Mouse (Mus musculus) heart, adult 2 months (tissue): ENCODE measurements around the gene 3830406C13Rik. TPM values are rescaled to one million over a fixed set of nuclear protein-coding genes. Genes with fewer than 3 reads are reported as not detected.

Experiments used
- DNase-seq, 2 experiments: peaks; one replicate each; pipeline ENCODE4 v3.0.0; 2021
- H3K27ac ChIP-seq: fragments of 200-600 bp; 2 replicates; pipeline ENCODE4 v1.8.1; 2022
- H3K27me3 ChIP-seq: fragments of 200-500 bp; 2 replicates; pipeline ENCODE4 v1.6.1; 2012; ENCODE audit warnings: mild to moderate bottlenecking, low read length, inconsistent platforms, mixed read lengths; ENCODE audit not compliant: control insufficient read depth, insufficient read depth
- H3K36me3 ChIP-seq: fragments of 200-500 bp; 2 replicates; pipeline ENCODE4 v1.6.1; 2012; ENCODE audit warnings: low read length, inconsistent platforms; ENCODE audit not compliant: control insufficient read depth, insufficient read depth
- H3K4me1 ChIP-seq: fragments of 200-500 bp; 2 replicates; pipeline ENCODE4 v1.6.1; 2011; ENCODE audit warnings: low read length; ENCODE audit not compliant: control insufficient read depth, insufficient read depth
- H3K4me3 ChIP-seq: fragments of 200-600 bp; 2 replicates; pipeline ENCODE4 v1.8.1; 2022
- H3K79me2 ChIP-seq: fragments of 200-500 bp; replicated peaks from 2 replicates; pipeline ENCODE4 v1.6.1; 2012; ENCODE audit warnings: mild to moderate bottlenecking, inconsistent platforms, low read length, moderate library complexity, mixed read lengths; ENCODE audit not compliant: control insufficient read depth, insufficient read depth
- H3K9ac ChIP-seq: fragments of 200-500 bp; 2 replicates; pipeline ENCODE4 v1.6.1; 2012; ENCODE audit warnings: low read depth, mild to moderate bottlenecking, control low read depth, inconsistent platforms, low read length, mixed read lengths
- CTCF ChIP-seq: fragments of 200-600 bp; IDR thresholded peaks from 2 replicates; pipeline ENCODE4 v1.8.1; 2022; ENCODE audit warnings: antibody characterized with exemption, mild to moderate bottlenecking, moderate library complexity
- EP300 ChIP-seq: fragments of 200-500 bp; IDR thresholded peaks from 2 replicates; pipeline ENCODE4 v1.6.1; 2011; ENCODE audit warnings: low read depth, low read length, control low read depth; ENCODE audit not compliant: insufficient read depth
- POLR2A ChIP-seq: fragments of 200-500 bp; IDR thresholded peaks from 2 replicates; pipeline ENCODE4 v1.6.1; 2011; ENCODE audit warnings: mild to moderate bottlenecking, low read depth, low read length, control low read depth; ENCODE audit not compliant: insufficient read depth
- WGBS: fragments of 180-500 bp; shearing (Covaris S2); methylation state at CpG from one replicate; pipeline ENCODE4 v1.1.7; 2018; 5-methylcytosine and 5-hydroxymethylcytosine counted together
- intact Hi-C: fragments of 180-260 bp; cut with DNase I; formaldehyde crosslinking; loops from one replicate; pipeline ENCODE4 v1.15.1; 2025
- polyA plus RNA-seq: library from polyadenylated mRNA; depleted of rRNA; stranded (reverse); fragments of >200 nt; gene quantifications from 2 replicates; pipeline ENCODE4 v1.2.3, GENCODE M21; 2012
- total RNA-seq, 2 experiments: library from RNA; stranded (reverse); gene quantifications; 2 replicates each; pipeline ENCODE4 v1.2.3; 2021

3830406C13Rik gene
- total and polyA plus RNA-seq, 3 experiments = 8.2 to 18.6 (median 18.1) TPM

GRCm38 (mm10) chr14:12299171-12299570 is 15.2 kb downstream of the 3830406C13Rik start:
- Histone ChIP-seq H3K79me2 (no peaks in the 10 kb centered on the region), H3K36me3 (no peaks in the 10 kb centered on the region), H3K4me1 (no peaks in the 10 kb centered on the region), H3K27me3 (no peaks in the 10 kb centered on the region), H3K4me3 (no peak overlapping the region), H3K9ac (no peak overlapping the region), H3K27ac (no peak overlapping the region)
- intact Hi-C loops = loop anchor here (5.0 kb wide), 1 partner anchor 233 kb away; no protein-coding TSS in a partner anchor
- TF ChIP-seq EP300 (no peak), CTCF (no peak), POLR2A (no peak)
- DNase-seq = no peak

- Histone ChIP-seq H3K4me1 (no peaks in the 10 kb centered on the region), H3K36me3 (no peaks in the 10 kb centered on the region), H3K27ac (no peak overlapping the region), H3K9ac (no peak overlapping the region), H3K79me2 (no peaks in the 10 kb centered on the region), H3K27me3 (no peaks in the 10 kb centered on the region), H3K4me3 (no peak overlapping the region)
- no peak for TF ChIP-seq EP300
- no peak for TF ChIP-seq POLR2A
- no peak for TF ChIP-seq CTCF
- 87% methylated on average over 6 of the region's 6 CpGs for WGBS
- no peak for DNase-seq
- intact Hi-C loops = loop anchor here (5.0 kb wide), 1 partner anchor 233 kb away; no protein-coding TSS in a partner anchor
Measured at GRCm38 (mm10) chr14:12299654-12300053, 15.7 kb downstream of the 3830406C13Rik start.

- Histone ChIP-seq H3K27me3 (no peaks in the 10 kb centered on the region), H3K27ac (no peak overlapping the region), H3K4me3 (no peak overlapping the region), H3K4me1 (no peaks in the 10 kb centered on the region), H3K36me3 (no peaks in the 10 kb centered on the region), H3K9ac (no peak overlapping the region), H3K79me2 (no peaks in the 10 kb centered on the region)
- intact Hi-C loops = no loop called here
- 83% methylated on average over 4 of the region's 4 CpGs for WGBS
- TF ChIP-seq EP300 (no peak), CTCF (no peak), POLR2A (no peak)
- no peak for DNase-seq
Measured at GRCm38 (mm10) chr14:12300275-12300674, 16.3 kb downstream of the 3830406C13Rik start.

GRCm38 (mm10) chr14:12300677-12301076 is 16.7 kb downstream of the 3830406C13Rik start:
- H3K27ac ChIP-seq = no peak overlapping the region
- no peaks in the 10 kb centered on the region for H3K79me2 ChIP-seq
- TF ChIP-seq POLR2A = no peak
- peak; percentile 60 for TF ChIP-seq CTCF
- intact Hi-C loops = no loop called here
- no peak for DNase-seq
- WGBS = 79% methylated on average over 3 of the region's 3 CpGs
- H3K9ac ChIP-seq = no peak overlapping the region
- no peaks in the 10 kb centered on the region for H3K36me3 ChIP-seq
- no peak overlapping the region for H3K4me3 ChIP-seq
- no peaks in the 10 kb centered on the region for H3K4me1 ChIP-seq
- H3K27me3 ChIP-seq = no peaks in the 10 kb centered on the region

GRCm38 (mm10) chr14:12303106-12303505 is 19.1 kb downstream of the 3830406C13Rik start:
- Histone ChIP-seq H3K4me1 (no peaks in the 10 kb centered on the region), H3K4me3 (no peak overlapping the region), H3K27me3 (no peaks in the 10 kb centered on the region), H3K27ac (no peak overlapping the region), H3K36me3 (no peaks in the 10 kb centered on the region; the same call in 1 of the 2 replicates), H3K9ac (no peak overlapping the region), H3K79me2 (no peaks in the 10 kb centered on the region)
- TF ChIP-seq EP300 (no peak), POLR2A (no peak), CTCF (no peak)
- intact Hi-C loops = no loop called here
- 74% methylated on average over 2 of the region's 2 CpGs for WGBS
- no peak for DNase-seq

- Histone ChIP-seq H3K9ac (no peak overlapping the region), H3K36me3 (no peaks in the 10 kb centered on the region), H3K4me3 (no peak overlapping the region), H3K27me3 (peaks cover 7% of the 10 kb centered on the region), H3K4me1 (no peaks in the 10 kb centered on the region), H3K79me2 (no peaks in the 10 kb centered on the region), H3K27ac (no peak overlapping the region)
- no peak for TF ChIP-seq POLR2A
- TF ChIP-seq CTCF = peak; percentile 14
- intact Hi-C loops = no loop called here
- DNase-seq = no peak
- 69% methylated on average over 7 of the region's 7 CpGs for WGBS
Measured at GRCm38 (mm10) chr14:12333622-12334021, 49.6 kb downstream of the 3830406C13Rik start.
